Mouse (Mus musculus) heart, adult 2 months (tissue): ENCODE data around the gene Tcl1b1.

ENCODE experiments used
- CTCF ChIP-seq: fragments of 200-600 bp; IDR thresholded peaks from 2 replicates; pipeline ENCODE4 v1.8.1; 2022; ENCODE audit warnings: antibody characterized with exemption, mild to moderate bottlenecking, moderate library complexity
- POLR2A ChIP-seq: fragments of 200-500 bp; IDR thresholded peaks from 2 replicates; pipeline ENCODE4 v1.6.1; 2011; ENCODE audit warnings: mild to moderate bottlenecking, low read depth, low read length, control low read depth; ENCODE audit not compliant: insufficient read depth

DNA sequence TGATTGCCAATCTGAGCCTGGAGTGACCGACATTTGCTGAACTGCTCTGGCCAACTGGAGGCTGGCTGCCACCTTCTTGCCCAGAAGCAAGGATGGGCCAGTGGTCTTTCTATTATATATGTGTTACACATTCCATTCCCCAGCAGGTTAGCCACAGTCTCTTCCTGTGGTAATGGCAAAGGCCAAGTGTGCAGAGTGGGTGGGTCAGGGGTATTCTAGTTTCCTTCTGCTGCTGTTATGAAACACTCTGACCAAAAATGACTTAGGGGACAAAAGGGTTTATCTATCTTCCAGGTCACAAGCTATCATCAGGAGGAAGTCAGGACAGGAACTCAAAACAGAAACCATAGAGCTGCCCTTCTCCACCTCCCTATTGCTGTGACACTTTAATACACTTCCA is 42.8 kb upstream of the Tcl1b1 start:
- no peak for TF ChIP-seq CTCF
- no peak for TF ChIP-seq POLR2A
